Mouse (Mus musculus): ENCODE measurements around the gene Elovl5.

The Elovl5 gene

DNA sequence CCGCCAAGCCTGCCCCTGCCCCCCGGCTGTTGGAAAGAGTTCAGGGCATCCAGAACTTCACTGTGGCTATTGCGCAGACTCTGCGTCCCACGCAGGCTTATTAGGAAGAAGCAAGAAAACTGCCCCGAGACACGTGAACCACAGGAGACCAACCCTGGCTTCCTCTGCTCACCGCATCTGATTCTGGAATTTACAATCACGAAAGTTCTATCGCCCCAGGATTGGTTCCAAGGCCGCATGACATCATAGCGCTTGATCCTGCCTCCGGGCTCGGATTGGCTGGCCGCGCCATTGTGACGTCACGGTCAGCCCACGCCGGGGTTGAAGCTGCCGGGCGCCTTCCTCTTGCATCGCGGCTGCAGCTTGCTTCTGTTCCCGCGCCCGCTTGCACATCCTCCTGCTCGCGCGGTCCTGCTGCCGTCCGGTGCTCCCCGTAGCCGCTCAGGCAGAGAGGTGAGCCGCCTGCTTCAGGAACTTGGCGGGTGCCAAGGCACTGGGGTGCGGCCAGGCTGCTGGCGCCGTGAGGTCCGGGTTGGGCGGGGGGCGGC is at the start of gene Elovl5:
Gene Elovl5 (plus strand): TSS at position 291 of the 548 bp plus-strand sequence.
- DNase-seq (ENCODE audit: low spot score) = peak; percentile 95

DNA sequence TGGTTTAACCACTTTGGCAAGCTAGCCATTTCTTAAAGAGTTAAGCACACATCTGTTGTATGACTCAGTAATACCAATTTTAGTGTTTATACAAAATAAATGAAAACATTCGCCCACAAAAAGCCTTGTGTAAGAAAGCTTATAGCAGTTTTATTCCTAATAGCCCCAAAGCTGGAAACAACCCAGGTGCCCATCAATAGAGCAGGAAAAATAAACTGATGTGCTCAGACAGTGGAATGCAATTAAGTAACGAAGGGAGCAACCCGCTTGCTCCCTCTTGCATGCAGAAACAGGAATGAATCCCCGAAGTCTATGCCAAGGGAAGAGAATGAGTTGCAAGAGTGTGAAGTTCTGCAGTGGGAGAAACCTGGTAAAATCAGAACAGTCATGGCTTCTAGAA is 25.7 kb upstream of the Elovl5 start:
- DNase-seq (ENCODE audit: low spot score) = no peak

DNA sequence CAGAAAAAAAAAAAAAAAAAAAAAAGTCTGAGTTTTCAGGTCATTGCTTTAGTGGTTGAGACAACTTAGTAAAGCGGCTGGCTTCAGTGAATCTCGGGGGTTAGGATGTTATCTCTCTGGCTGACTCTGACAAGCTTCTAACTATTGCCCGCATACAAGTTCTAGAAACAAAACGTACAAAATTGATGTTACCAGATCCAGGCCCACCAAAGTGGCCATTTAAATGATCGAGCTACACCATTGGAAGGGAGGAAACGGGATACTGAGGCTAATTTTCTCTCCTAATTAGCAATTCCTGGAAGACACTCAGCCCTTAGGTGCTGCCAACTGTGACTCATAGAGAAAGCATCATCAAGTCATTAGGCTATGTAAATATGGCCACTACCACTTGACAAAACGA is 18.6 kb upstream of the Elovl5 start:
- DNase-seq (ENCODE audit: low spot score) = no peak

DNA sequence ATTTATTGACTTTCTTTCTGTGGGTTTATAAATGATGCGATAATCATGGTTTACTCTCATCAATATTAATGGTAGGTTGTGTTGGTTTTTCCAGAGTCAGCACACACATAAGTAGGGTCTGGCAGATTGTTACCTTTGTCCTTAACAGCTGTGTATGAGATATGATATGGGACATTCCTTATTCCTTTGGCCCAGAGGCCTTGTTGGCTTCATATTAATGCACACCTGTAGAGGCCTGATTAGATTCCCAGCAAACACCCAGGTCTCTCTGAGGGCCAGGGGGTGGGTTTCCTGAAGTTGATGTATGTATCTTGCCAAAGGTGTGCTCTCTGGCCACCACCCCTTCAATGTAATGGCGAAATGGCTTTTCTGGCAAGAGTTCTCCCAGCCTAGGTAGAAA is 13.0 kb upstream of the Elovl5 start:
- DNase-seq (ENCODE audit: low spot score) = no peak

DNA sequence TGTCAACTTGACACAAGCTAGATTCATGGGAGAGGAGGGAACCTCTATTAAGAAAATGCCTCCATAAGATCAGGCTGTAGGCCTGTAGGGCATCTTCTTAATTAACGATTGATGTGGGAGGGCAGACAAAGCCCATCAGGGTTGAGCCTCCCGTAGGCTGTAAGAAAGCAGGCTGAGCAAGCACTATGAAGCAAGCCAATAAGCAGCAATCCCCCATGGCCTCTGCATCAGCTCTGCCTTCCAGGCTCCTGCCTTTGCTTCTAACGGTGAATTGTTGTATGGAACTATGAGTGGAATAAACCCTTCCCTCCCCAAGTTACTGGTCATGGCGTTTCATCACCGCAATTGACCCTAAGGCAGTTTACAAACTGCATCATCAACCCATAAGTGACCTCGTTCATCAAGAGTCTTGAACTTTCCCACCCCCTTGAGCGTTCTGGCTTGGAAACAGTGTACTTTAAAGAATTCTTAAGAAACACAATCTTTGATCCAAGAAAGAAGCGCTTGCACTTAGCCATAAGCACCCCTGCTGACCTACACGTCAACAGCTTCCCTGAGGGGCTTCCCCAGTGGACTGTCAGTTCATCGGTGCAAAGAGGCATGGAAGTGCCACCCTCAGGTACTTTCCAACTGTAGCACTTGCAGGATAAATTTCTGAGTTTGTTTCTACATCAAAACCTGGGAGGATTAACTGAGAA is 7.4 kb upstream of the Elovl5 start:
- DNase-seq (ENCODE audit: low spot score) = no peak

DNA sequence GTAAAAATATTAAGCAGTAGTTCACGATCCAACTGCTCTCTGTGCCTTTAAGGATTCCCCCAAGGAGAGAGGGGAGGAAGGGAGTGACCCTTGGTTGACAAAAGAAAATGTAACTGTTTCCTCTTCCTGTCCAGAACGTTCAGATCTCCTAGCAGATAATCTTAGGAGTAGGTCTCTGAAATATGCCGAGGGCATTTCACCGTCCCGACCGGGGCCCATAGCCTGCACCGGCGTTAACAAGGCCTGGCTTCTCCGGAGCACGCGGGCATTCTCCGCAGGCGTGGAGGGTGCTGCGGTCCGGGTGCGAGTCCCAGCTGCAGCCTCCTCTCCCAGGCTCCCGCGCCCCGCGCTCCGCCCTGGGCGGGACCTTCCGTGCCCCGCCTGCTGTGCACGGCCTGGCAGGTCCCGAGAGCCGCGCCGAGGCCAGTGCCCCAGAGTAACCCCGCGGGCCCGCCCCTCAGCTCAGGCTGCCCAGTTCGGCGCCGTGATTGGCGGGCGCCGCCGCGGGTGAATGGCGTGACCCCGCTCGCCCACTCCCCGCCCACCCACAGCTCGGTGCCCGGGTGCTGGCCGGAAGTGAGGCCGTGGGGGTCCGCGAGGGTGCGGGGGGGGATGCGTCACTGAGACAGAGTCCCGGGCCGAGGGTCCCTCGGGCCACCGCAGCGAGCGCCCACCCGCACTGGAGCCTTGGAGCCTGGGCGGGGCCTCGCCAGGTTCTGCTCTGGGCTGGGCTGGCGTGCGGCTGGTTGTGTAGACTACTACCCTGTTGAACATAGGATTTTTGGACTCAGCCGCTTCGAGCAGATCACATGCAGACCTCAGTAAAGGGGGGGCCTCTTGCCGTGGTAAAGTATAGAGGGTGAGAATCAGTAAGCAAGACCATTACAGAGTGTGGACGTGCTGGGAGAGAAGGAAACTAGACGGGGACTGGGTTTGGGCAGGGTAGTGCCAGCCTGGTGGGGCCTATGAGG is 6.6 kb upstream of the Elovl5 start:
- peak; percentile 90 for DNase-seq (ENCODE audit: low spot score)

DNA sequence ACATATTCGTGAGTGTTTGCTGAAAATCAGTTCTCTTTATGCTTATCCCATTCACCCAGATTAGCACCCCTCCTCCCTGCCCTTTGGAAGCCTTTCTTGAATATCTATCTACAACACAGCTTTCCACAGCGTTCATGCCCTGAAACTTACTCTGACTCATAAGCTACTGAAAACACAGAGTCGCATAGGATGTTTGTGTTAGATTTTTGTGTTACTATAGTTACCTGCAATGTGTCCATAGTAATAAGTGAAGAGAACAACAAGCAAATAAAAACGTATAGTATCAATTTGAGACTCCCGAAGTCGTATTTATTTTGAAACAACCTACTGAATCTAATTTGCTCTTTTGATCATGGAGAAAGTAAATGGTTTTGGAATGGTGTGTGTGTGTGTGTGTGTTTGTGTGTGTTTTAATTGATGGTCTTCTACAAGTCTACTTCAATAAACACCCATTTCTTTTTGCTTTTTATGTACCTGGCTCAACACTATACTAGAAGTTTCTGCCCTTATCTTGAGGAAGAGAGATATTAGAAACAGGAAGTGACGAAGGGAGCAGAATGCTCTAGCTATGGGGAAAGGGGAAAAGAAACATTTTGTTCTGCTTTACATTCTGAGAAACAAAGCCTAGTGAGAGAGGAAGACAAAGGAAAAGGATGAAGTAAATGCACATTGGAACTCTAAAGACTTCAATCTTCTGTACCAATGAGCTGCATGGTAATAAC is 5.5 kb upstream of the Elovl5 start:
- DNase-seq (ENCODE audit: low spot score) = no peak

DNA sequence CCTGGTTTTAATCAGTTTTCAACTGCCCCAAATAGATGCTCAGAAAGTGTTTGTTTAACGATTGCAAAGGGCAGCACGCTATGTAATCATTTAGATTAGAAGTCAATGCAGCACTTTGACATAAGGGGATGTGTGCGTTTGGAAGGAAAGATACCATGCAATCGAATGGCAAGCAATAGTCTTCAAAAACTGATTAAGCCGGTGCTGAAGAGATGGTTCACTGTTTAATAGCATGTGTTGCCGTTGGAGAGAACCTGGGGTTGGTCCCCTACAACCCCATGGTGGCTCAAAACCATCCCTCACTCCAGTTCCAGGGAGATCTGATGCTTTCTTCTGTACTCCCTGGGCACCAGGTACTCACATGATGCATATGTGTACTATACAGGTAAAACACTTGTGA is 4.9 kb upstream of the Elovl5 start:
- no peak for DNase-seq (ENCODE audit: low spot score)

DNA sequence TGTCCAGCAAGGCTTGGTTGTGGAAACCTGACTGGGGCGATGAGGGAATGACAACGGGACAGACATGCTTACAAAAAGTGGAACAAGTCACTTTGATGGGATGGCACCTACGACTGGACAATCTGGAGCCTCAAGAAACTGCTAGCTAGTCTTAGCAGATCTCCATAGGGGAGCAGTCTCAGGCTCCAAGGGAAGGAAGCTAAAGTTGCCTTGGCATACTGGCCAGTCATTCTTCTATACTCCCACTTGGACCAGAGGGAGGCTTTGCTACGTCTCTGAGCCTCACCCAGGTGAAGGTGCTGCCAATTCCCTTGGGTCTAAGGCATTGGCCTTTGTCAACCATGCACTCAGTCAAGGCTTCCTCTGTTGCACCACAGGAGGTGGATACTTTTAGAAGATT is 2.5 kb upstream of the Elovl5 start:
- DNase-seq (ENCODE audit: low spot score) = no peak

DNA sequence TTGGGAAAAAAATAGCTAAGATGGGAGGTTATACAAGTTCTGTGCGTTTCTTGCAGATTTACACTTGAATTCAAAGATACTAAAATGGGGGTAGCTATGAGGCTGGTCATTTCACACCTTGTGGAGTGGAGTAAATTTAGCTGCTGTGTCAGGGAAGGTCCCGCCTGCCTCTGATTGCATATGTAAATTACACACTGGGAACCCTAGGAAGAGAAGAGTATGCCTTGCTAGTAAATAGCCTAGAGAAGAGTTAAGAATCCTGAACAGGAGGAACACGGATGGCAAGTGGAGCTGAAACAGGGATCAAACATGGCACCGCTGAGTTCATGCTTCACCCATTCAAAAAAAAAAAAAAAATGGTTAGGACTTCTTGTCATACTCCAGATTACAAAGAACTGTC is 1.4 kb upstream of the Elovl5 start:
- no peak for DNase-seq (ENCODE audit: low spot score)

DNA sequence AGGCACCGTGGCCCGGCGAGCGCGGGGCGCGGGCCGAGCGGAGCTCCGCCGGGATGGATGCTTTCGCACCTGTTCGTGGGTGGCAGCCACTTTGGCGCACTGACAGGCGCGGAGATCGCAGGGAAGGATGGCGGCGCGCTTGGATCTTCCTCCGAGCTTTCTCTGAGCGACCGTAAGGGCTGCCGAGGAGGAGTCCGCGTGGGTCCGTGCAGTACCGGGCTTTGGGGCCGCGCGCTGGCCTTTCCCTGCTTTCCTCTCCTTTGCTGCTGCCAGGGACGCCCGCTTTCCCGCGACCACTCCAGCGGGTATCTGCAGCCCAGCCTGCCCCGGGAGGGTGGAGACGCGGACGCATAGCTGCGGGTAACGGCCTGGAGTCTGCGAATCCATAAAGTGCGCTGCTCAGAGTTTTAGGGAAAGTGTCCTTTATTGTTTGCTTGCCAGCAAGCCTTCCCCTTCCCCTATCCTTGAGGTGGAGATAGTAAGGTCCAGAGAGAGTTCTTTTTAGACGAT is 513 bp downstream of the Elovl5 start:
- no peak for DNase-seq (ENCODE audit: low spot score)

DNA sequence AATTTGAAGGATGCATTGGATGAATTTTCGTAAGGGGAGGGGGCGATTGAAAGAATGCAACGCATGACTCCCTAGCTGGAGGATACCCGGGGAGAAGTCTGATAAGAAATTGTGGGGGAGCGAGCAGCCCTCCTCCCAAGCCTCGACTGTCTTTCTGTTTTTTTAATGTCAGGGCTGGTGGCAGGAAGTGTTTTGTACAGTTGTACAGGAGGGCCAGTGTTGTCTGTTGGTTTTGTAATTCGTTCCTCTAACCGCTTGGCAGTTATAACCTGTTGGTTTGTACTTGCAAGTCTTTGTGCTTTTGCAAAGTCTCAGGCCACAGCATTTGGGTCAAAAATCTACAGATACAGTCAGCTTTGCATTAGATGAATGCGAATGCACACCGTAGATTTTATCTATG is 1.0 kb downstream of the Elovl5 start:
- no peak for DNase-seq (ENCODE audit: low spot score)

DNA sequence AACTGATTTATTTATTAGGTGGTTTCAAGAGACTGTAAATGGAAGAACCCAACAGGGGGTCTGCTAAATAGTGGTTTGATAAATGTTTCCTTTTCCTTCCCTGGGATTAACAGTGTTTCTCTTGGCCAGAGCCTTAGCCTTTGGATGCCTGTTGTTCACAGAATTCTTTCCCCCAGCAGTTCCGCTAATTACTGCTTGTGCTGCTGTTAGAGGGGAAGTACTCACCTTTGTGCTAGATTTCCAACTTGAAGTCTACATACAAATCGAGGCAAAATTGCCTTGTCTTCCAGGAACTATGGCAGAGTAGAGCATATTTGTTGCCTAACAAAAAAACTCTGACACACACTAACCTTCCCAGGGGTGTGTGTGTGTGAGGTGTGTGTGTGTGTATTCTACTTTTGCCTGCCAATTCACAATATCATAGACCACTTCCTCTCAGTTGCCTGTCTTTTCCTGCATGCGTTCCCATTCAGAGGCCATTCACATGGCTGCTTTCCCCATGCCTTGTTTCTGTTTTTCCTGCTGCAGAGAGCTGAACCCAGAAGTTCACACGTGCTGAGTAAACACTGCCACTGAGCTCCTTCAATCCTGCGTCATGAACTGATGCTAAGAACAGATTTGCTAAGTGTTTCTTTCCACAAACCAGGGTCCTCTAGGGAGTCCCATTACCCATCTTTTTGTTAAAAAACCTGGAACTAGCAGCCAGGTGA is 2.0 kb downstream of the Elovl5 start:
- no peak for DNase-seq (ENCODE audit: low spot score)

DNA sequence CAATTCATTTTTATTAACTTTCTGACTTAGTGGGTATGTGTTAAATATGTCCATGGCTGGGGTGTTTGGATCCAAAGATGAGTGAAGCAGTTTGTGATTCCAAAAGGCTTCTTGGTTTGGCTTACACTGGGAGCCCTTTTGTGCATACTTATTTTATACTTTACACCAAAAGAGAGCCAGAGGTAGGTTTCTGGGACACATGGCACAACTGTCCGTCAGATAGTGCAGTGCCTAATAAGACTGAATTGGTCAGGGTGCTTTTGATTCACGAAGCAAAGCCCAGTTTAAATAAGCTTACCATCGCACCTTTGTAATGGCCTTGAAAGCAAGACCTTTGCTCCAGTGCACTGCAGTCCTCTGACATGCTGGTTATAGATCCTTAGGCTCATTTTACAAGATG is 3.3 kb downstream of the Elovl5 start:
- no peak for DNase-seq (ENCODE audit: low spot score)

DNA sequence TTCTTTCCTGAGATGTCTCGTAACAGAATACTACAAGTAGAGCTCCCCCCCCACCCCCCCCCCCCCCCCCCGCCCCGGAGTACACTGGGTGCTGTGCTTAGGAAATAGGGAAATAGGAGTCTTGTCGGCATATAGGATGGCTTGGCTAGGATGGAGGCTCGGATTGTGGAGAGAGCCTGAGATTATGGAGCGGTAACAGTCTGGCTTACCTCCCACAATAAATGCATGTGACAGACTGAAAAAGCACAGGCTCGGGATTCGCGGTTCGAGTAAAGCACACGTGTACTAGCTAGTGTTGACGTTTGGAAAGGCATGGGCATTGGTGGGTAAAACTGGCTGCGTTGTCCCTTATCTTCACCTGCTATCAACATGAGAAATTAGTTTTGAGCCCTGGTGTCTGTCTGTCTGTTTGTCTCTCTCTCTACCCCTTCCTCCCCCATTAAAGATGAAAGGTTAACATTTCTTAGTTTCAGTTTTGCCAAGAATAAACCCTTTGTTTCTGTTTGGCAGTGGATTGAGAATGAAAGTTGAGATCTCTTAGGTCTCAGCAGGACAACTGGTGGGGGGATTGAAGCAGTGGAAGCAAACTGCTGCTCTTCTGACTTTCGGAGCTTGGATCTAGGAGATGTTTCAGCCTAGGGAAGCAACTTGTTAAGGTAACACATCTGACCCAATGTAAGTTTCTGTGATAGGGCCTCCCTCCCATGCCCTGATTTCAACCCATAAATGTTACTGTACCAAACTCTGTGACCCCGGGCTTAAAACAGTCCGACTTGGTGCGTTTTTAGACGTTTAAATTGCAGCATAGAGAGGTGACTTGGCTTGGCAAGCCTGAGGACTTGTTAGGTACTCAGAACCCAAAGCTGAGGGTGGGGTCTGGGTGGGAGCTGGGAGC is 4.4 kb downstream of the Elovl5 start:
- no peak for DNase-seq (ENCODE audit: low spot score)

DNA sequence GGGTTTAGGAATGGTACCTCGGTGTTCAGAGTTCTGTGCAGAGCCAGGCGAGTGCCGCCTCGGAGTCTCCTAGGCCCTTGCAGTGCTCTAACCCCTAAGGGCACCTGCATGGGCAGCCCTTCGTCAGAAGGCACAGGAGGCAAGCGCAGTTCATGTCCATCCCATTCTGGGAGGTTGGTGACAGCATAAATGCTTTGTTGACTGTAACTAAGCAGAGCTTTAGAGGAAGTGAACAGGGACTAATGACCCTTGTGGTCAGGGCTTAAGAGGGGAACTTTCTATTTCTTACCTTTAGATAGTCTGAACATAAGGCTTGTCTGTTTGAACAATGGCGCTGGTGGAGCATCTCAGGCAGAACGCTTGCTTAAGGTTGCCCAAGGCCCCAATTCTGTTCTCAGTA is 6.6 kb downstream of the Elovl5 start:
- no peak for DNase-seq (ENCODE audit: low spot score)

DNA sequence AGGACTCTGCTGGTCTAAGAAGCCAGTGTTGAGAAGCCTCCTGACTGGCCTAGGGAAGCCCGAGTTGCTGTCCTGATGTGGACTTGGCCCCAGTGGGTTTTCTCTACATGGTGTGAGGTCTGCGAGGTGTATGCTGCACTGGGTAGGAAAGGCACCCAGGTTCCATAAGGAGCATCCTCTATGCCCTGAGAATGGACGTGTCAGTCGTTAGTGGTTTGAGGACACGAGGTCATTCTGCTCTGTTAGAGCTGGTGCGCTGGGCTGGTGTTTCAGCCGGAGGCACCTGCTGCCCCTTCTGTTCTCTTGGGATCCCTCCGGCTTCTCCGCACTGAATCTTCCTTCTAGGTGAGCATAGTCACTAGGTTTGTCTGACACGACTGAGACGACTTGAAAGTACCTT is 7.0 kb downstream of the Elovl5 start:
- no peak for DNase-seq (ENCODE audit: low spot score)

DNA sequence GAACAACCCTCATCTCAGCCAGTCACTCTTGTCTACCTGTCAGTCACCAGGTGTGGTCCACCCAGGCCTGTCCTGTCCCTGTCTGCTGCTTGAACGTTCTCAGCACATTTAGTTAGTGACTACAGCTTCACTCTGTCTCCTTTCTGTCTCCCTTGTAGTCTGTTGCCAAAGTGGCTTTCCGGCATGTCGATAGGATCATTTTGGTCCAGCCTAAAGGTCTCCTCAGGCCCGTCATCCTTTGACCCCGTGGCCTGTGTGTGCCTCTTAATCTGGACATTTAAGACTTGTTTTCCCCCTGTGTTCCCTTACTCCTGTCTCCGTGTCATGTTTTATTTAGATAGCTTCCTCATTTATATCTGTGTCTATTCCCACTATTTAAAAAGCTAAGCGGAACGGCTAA is 9.0 kb downstream of the Elovl5 start:
- no peak for DNase-seq (ENCODE audit: low spot score)

DNA sequence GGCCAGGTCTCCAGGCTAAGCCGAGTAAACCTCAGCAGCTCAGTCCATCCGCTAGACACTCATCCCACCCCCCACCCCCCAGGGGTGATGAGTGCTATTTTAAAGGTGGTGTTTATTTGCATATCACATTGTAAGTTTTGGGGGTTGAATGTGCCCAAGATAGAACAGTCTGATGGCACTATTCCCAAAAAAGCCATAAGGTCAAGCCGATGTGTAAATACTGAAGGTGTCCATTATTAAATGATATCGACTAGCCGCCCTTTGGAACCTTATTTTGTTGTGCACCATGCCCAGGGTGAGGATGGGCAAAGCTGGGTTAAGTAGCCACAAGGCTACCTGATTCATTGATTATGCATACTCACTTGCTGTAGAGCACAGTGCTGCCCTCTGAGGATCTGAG is 9.7 kb downstream of the Elovl5 start:
- DNase-seq (ENCODE audit: low spot score) = no peak

DNA sequence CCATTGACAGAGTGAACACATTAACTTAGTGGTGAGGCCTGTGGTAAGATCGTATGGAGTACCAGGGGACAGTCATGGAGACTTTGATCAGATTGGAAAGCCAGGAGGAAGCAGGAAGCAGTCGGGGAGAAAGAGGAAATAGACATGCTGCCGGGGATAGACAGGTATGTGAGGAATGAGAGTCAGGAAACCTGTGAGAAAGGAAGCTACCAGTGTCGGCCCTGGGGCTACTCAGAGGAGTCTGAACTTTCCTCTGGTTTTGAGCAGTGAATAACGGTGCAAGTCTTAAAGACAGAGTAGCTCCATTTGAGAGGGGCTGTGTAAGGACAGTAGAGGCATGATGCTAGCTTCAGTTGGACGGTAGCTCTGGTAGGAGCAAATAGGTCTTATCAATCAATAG is 10.3 kb downstream of the Elovl5 start:
- DNase-seq (ENCODE audit: low spot score) = no peak

DNA sequence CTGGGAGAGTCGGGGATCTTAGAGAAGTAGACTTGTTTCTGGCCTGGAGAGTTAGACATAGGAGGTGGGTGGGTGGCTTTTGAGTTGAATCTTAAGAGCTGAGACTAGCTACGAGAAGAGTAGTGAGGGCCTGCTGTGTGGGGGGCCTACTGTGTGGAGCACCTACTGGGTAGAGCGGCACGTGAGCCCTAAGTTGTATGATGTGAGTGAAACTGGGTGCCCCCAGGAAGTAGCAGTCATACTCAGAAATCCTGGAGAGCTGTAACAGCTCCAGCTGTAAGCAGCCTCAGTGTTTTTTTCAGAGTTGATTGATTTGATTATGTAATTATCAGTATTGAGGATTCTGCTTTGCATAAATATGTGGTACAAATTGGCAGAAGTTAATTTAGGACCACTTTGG is 11.6 kb downstream of the Elovl5 start:
- no peak for DNase-seq (ENCODE audit: low spot score)
